Mouse (Mus musculus) stomach, postnatal 0 days (tissue): ENCODE results near the gene Col24a1.

ENCODE experiments used
- CTCF ChIP-seq: IDR thresholded peaks from 2 replicates; pipeline ENCODE4 v1.5.1; 2016; ENCODE audit warnings: antibody characterized with exemption, low read depth, mild to moderate bottlenecking, moderate library complexity
- EP300 ChIP-seq: optimal IDR thresholded peaks from 2 replicates; pipeline ENCODE3; 2016; ENCODE audit warnings: antibody characterized with exemption

GRCm38 (mm10) chr3:145331642-145332041 lies 39.4 kb downstream of the Col24a1 start:
- no peak for TF ChIP-seq CTCF
- TF ChIP-seq EP300, result no peak
